Mouse (Mus musculus): ENCODE data around the gene Hoxb1. TPM values are rescaled to one million over a fixed set of nuclear protein-coding genes. Genes with fewer than 3 reads are reported as not detected.

The Hoxb1 gene
- total RNA-seq (2021): not detected

GRCm38 (mm10) chr11:96365441-96366091 lies at the start of gene Hoxb1:
TSS of gene Hoxb1 (plus strand) at chr11:96365752.
- no peak for DNase-seq (ENCODE audit: extremely low spot score in 1 of 2, low spot score in 2 of 2)
- intact Hi-C loops (cut with DNase I): no loop called here

GRCm38 (mm10) chr11:96316696-96317607 lies 48.6 kb upstream of the Hoxb1 start:
- intact Hi-C loops (cut with DNase I): no loop called here
- no peak for DNase-seq (ENCODE audit: extremely low spot score in 1 of 2, low spot score in 2 of 2)

- intact Hi-C loops (cut with DNase I): no loop called here
Observed at GRCm38 (mm10) chr11:96317608-96318367, 47.8 kb upstream of the Hoxb1 start, which contains the start of gene Hoxb4. TSS of gene Hoxb4 (plus strand) at chr11:96318267.

GRCm38 (mm10) chr11:96318368-96319070 lies 47.0 kb upstream of the Hoxb1 start:
- DNase-seq (ENCODE audit: extremely low spot score in 1 of 2, low spot score in 2 of 2): no peak
- intact Hi-C loops (cut with DNase I): no loop called here

More at GRCm38 (mm10) chr11:96317608-96318367, 47.8 kb upstream of the Hoxb1 start, which contains the start of gene Hoxb4:
- no peak for DNase-seq (ENCODE audit: extremely low spot score in 1 of 2, low spot score in 2 of 2)

GRCm38 (mm10) chr11:96319071-96319902 lies 46.3 kb upstream of the Hoxb1 start:
- no peak for DNase-seq (ENCODE audit: extremely low spot score in 1 of 2, low spot score in 2 of 2)
- intact Hi-C loops (cut with DNase I): no loop called here

GRCm38 (mm10) chr11:96319910-96320309 lies 45.6 kb upstream of the Hoxb1 start:
- DNase-seq (ENCODE audit: extremely low spot score in 1 of 2, low spot score in 2 of 2): no peak
- intact Hi-C loops (cut with DNase I): no loop called here

- DNase-seq (ENCODE audit: extremely low spot score in 1 of 2, low spot score in 2 of 2): no peak
- intact Hi-C loops (cut with DNase I): no loop called here
Observed at GRCm38 (mm10) chr11:96320688-96321087, 44.9 kb upstream of the Hoxb1 start.

GRCm38 (mm10) chr11:96321846-96322245 lies 43.7 kb upstream of the Hoxb1 start:
- no peak for DNase-seq (ENCODE audit: extremely low spot score in 1 of 2, low spot score in 2 of 2)
- intact Hi-C loops (cut with DNase I): no loop called here

GRCm38 (mm10) chr11:96322738-96323137 lies 42.8 kb upstream of the Hoxb1 start:
- no peak for DNase-seq (ENCODE audit: extremely low spot score in 1 of 2, low spot score in 2 of 2)
- intact Hi-C loops (cut with DNase I): no loop called here

- intact Hi-C loops (cut with DNase I): no loop called here
- no peak for DNase-seq (ENCODE audit: extremely low spot score in 1 of 2, low spot score in 2 of 2)
Observed at GRCm38 (mm10) chr11:96323154-96323553, 42.4 kb upstream of the Hoxb1 start, which contains the start of gene Hoxb3. TSS of gene Hoxb3 (plus strand) at chr11:96323326.

- intact Hi-C loops (cut with DNase I): no loop called here
- no peak for DNase-seq (ENCODE audit: extremely low spot score in 1 of 2, low spot score in 2 of 2)
Observed at GRCm38 (mm10) chr11:96324125-96324524, 41.4 kb upstream of the Hoxb1 start.

GRCm38 (mm10) chr11:96324965-96325364 lies 40.6 kb upstream of the Hoxb1 start:
- intact Hi-C loops (cut with DNase I): no loop called here
- DNase-seq (ENCODE audit: extremely low spot score in 1 of 2, low spot score in 2 of 2): no peak

GRCm38 (mm10) chr11:96325747-96326212 lies 39.8 kb upstream of the Hoxb1 start:
- DNase-seq (ENCODE audit: extremely low spot score in 1 of 2, low spot score in 2 of 2): no peak
- intact Hi-C loops (cut with DNase I): no loop called here

- intact Hi-C loops (cut with DNase I): no loop called here
Observed at GRCm38 (mm10) chr11:96326705-96327104, 38.8 kb upstream of the Hoxb1 start.

GRCm38 (mm10) chr11:96327122-96327521 lies 38.4 kb upstream of the Hoxb1 start:
- DNase-seq (ENCODE audit: extremely low spot score in 1 of 2, low spot score in 2 of 2): no peak
- intact Hi-C loops (cut with DNase I): no loop called here

More at GRCm38 (mm10) chr11:96326705-96327104, 38.8 kb upstream of the Hoxb1 start:
- DNase-seq (ENCODE audit: extremely low spot score in 1 of 2, low spot score in 2 of 2): no peak

GRCm38 (mm10) chr11:96327750-96328149 lies 37.8 kb upstream of the Hoxb1 start:
- intact Hi-C loops (cut with DNase I): no loop called here

GRCm38 (mm10) chr11:96328605-96329004 lies 36.9 kb upstream of the Hoxb1 start:
- no peak for DNase-seq (ENCODE audit: extremely low spot score in 1 of 2, low spot score in 2 of 2)
- intact Hi-C loops (cut with DNase I): no loop called here

More at GRCm38 (mm10) chr11:96327750-96328149, 37.8 kb upstream of the Hoxb1 start:
- no peak for DNase-seq (ENCODE audit: extremely low spot score in 1 of 2, low spot score in 2 of 2)

GRCm38 (mm10) chr11:96332105-96332504 lies 33.4 kb upstream of the Hoxb1 start:
- no peak for DNase-seq (ENCODE audit: extremely low spot score in 1 of 2, low spot score in 2 of 2)
- intact Hi-C loops (cut with DNase I): no loop called here

Data from left cerebral cortex, postnatal 10 days (tissue).